Mouse (Mus musculus) lung, embryonic 15.5 days (tissue): ENCODE results near the gene Dus1l. TPM values are rescaled to one million over a fixed set of nuclear protein-coding genes. Genes with fewer than 3 reads are reported as not detected.
"Not testable (repeated sequence)": the region's sequence is repeated elsewhere in the genome, so short reads cannot be mapped to it uniquely, and the experiment has no call there.

Experiments used
- ATAC-seq: fragments of 200-750 bp; cut with Nextera tagmentation; 2 replicates; pipeline ENCODE4 v1.8.0; 2017; ENCODE audit warnings: moderate number of reproducible peaks, borderline replicate concordance; ENCODE audit not compliant: low FRiP score, low TSS enrichment; ENCODE audit errors: extremely low read depth
- H3K27ac ChIP-seq: fragments of 300-500 bp; sonication (generic); 2 replicates; pipeline ENCODE4 v1.5.1; 2015; ENCODE audit warnings: moderate library complexity, mild to moderate bottlenecking, inconsistent platforms
- H3K27me3 ChIP-seq: fragments of 300-500 bp; sonication (generic); 2 replicates; pipeline ENCODE4 v1.6.1; 2015; ENCODE audit warnings: inconsistent platforms
- H3K36me3 ChIP-seq: fragments of 300-500 bp; sonication (generic); 2 replicates; pipeline ENCODE4 v1.6.1; 2015; ENCODE audit warnings: inconsistent platforms
- H3K4me1 ChIP-seq: fragments of 300-500 bp; sonication (generic); 2 replicates; pipeline ENCODE4 v1.6.1; 2015; ENCODE audit warnings: inconsistent platforms
- H3K4me2 ChIP-seq: fragments of 300-500 bp; sonication (generic); 2 replicates; pipeline ENCODE4 v1.6.1; 2015; ENCODE audit warnings: inconsistent platforms, mild to moderate bottlenecking, moderate library complexity
- H3K4me3 ChIP-seq: fragments of 300-500 bp; sonication (generic); 2 replicates; pipeline ENCODE4 v1.5.1; 2015; ENCODE audit warnings: mild to moderate bottlenecking, inconsistent platforms
- H3K9ac ChIP-seq: fragments of 300-500 bp; sonication (generic); 2 replicates; pipeline ENCODE4 v1.6.1; 2015; ENCODE audit warnings: inconsistent platforms
- H3K9me3 ChIP-seq: fragments of 300-500 bp; sonication (generic); 2 replicates; pipeline ENCODE4 v1.6.1; 2016; ENCODE audit warnings: inconsistent platforms
- WGBS: fragments of 180-500 bp; shearing (Covaris S2); methylation state at CpG from one replicate; pipeline ENCODE4 v1.1.7; 2015; 5-methylcytosine and 5-hydroxymethylcytosine counted together
- polyA plus RNA-seq: library from polyadenylated mRNA; unstranded; fragments of >200 nt; fragmentation: Nextera tagmentation; extraction: Ambion mirVana; gene quantifications from 2 replicates; pipeline ENCODE4 v1.2.1, GENCODE M21; 2015

Dus1l gene
- polyA plus RNA-seq, 1 experiment from 2014 or later = 90.4 TPM

GRCm38 (mm10) chr11:120788460-120788859, 7.7 kb downstream of the Dus1l start:
- H3K4me1 ChIP-seq, H3K9ac ChIP-seq, H3K27me3 ChIP-seq, H3K4me2 ChIP-seq, H3K9me3 ChIP-seq, H3K4me3 ChIP-seq, ATAC-seq, H3K27ac ChIP-seq: not testable (repeated sequence)
- peaks cover 71% of the 10 kb centered on the region for H3K36me3 ChIP-seq
- WGBS = 86% methylated on average over 9 of the region's 10 CpGs

DNA sequence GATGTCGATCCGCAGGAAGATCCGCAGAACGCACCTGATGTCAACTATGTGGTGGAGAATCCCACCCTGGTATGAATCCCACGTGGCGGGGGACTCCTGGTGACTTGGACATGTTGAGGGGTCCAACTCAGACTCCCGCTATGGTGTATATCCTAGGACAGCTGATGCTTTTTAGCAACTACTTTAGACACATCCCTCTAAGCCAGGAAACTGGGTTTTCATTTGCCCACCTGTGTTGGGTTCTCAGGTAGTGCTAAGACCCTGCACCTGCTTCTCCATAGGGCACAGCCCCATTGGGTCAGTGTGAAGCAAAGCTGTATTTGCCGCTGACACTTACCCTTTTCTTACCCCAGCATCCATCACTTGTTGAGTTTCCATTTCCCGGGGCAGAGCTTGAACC, 11.1 kb downstream of the Dus1l start:
- H3K4me2 ChIP-seq = peak overlapping the region; percentile 91
- H3K4me1 ChIP-seq = peaks cover 18% of the 10 kb centered on the region
- H3K4me3 ChIP-seq = peak overlapping the region; percentile 98
- no peaks in the 10 kb centered on the region for H3K9me3 ChIP-seq
- H3K27me3 ChIP-seq = no peaks in the 10 kb centered on the region
- ATAC-seq = no peak
- peaks cover 47% of the 10 kb centered on the region for H3K36me3 ChIP-seq
- WGBS = 28% methylated on average over 9 of the region's 9 CpGs
- H3K27ac ChIP-seq = no peak overlapping the region
- H3K9ac ChIP-seq = peak overlapping the region; percentile 94

DNA sequence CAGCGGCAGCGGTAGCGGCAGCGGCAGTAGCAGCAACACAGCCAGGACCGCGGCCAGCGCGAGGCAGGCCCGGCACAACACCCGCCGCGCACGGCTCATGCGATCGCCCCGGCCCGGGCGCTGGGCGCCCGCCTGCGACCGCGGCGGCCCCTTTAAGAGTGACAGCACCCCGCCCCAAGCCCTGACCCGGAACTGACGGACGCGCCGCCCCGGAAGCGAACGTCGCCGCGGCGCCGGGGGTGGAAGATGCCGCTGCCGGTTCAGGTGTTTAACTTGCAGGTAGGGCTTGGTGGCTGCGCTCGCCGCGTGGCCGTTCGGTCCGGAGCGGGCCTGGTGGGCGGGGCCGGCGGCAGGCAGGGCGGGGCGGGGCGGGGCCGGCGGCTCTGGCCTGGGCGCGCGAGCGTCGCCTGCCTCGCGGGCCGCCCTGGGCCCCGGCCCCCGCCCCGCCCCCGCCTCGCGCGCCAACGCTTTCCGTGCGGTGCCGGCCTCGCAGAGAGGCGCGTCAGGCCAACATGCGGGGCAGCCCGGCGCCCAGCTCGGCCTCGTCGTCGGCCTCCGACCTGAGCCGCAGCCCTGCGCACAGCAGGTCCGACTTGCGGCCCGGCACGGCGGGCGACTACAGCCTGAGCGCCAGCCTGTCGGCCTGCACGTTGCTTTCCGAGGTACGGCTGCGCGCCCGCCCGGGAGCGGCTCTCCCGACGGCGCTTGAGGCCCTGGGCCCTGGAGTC, 12.0 kb downstream of the Dus1l start, which contains the start of the genes Rfng and Gps1:
Gene Rfng, minus strand, starts transcription at position 144 of the 728 bp plus-strand sequence.
Gene Gps1, plus strand, starts transcription at position 209 of the 728 bp plus-strand sequence.
- H3K9ac ChIP-seq = peak within 1 kb of the TSS; percentile 94
- H3K9me3 ChIP-seq = no peaks in the 10 kb centered on the region
- H3K4me1 ChIP-seq = peaks cover 18% of the 10 kb centered on the region
- under 1% methylated on average over 70 of the region's 107 CpGs for WGBS
- H3K4me3 ChIP-seq = peak within 1 kb of the TSS; percentile 98
- no peaks in the 10 kb centered on the region for H3K27me3 ChIP-seq
- peaks cover 38% of the 10 kb centered on the region for H3K36me3 ChIP-seq
- ATAC-seq = peak; percentile 76
- peak within 1 kb of the TSS; percentile 91 for H3K4me2 ChIP-seq
- H3K27ac ChIP-seq = peak within 1 kb of the TSS; percentile 85

DNA sequence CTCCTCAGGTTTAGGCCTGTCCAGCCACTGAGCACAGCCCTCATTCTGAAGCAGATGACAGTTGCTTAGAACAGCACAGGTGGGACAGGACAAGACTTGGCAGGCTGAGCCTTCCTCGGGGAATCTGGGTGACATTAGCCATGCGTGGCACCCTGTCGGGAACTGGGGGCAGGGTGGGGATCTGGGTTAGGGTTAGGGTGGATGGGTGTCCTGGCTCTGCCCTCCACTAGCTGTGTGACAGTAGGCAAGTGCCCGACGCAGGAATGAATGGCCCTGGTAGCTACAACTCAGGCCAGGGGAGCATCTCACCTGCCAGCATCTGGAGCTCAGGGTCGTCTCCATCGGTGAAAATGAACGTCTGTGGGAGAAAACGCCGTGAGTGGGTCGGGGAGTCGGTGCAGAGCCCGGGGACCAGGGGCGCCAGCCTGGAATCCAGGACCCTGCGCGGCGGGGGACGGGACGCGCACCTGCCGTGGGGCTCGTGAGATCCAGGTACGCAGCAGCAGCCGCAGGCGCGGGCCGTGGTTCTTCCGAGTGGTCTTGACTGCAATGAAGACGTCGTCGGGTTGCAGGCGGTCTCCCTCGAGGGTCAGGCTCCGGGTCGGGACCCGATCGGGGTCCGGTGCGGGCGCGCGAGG, 12.7 kb downstream of the Dus1l start:
- ATAC-seq = 0 out of 2 replicates have a peak, but pooled peaks have one; percentile 1
- H3K9ac ChIP-seq = peak overlapping the region; percentile 94
- peak overlapping the region; percentile 91 for H3K4me2 ChIP-seq
- peaks cover 34% of the 10 kb centered on the region for H3K36me3 ChIP-seq
- H3K9me3 ChIP-seq = no peaks in the 10 kb centered on the region
- peaks cover 18% of the 10 kb centered on the region for H3K4me1 ChIP-seq
- H3K27ac ChIP-seq = peak overlapping the region; percentile 76
- no peaks in the 10 kb centered on the region for H3K27me3 ChIP-seq
- 1% methylated on average over 42 of the region's 42 CpGs for WGBS
- H3K4me3 ChIP-seq = peak overlapping the region; percentile 98

- H3K27ac ChIP-seq, ATAC-seq, H3K4me2 ChIP-seq, H3K9ac ChIP-seq, H3K27me3 ChIP-seq, H3K9me3 ChIP-seq, H3K4me3 ChIP-seq: not testable (repeated sequence)
- WGBS = 93% methylated on average over 6 of the region's 6 CpGs
- Histone ChIP-seq H3K36me3 (peaks cover 13% of the 10 kb centered on the region), H3K4me1 (peaks cover 18% of the 10 kb centered on the region)
These were observed 14.8 kb downstream of the Dus1l start for GRCm38 (mm10) chr11:120781361-120781760.

DNA sequence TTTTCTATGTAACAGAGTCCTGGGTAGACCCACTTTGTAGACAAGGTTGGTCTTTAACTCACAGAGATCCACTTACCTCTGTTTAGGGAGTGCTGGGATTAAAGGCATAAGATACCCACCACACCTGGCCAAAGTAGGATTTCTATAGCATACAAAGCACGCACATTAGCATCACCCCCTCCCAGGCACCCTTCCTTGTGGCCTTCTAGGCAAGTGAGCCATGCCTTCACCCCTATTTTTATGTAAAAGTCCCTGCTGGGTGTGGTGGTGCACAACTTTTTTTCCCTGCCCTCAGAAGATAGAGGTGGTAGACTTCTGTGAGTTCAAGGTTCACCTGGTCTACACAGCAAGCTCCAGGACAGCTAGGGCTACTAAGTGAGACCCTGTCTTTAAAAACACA, 16.3 kb downstream of the Dus1l start:
- H3K27ac ChIP-seq = no peak overlapping the region
- no peak overlapping the region for H3K9ac ChIP-seq
- H3K4me3 ChIP-seq = no peak overlapping the region
- peaks cover 11% of the 10 kb centered on the region for H3K4me1 ChIP-seq
- H3K36me3 ChIP-seq = peaks cover 8% of the 10 kb centered on the region; the same call in 1 of the 2 replicates
- H3K9me3 ChIP-seq = no peaks in the 10 kb centered on the region
- WGBS = 89% methylated on average over 1 of the region's 1 CpGs
- no peak overlapping the region for H3K4me2 ChIP-seq
- H3K27me3 ChIP-seq = no peaks in the 10 kb centered on the region
- no peak for ATAC-seq

- no peaks in the 10 kb centered on the region for H3K9me3 ChIP-seq
- no peak overlapping the region for H3K9ac ChIP-seq
- peaks cover 7% of the 10 kb centered on the region; the same call in 1 of the 2 replicates for H3K36me3 ChIP-seq
- no peaks in the 10 kb centered on the region for H3K27me3 ChIP-seq
- H3K27ac ChIP-seq = no peak overlapping the region
- no peak for ATAC-seq
- no peak overlapping the region for H3K4me2 ChIP-seq
- H3K4me1 ChIP-seq = no peaks in the 10 kb centered on the region
- WGBS = 33% methylated on average over 6 of the region's 6 CpGs
- no peak overlapping the region for H3K4me3 ChIP-seq
These were observed 19.1 kb downstream of the Dus1l start for GRCm38 (mm10) chr11:120777123-120777522.

- peak; percentile 86 for ATAC-seq
- no peaks in the 10 kb centered on the region for H3K4me1 ChIP-seq
- WGBS = 22% methylated on average over 15 of the region's 15 CpGs
- no peaks in the 10 kb centered on the region for H3K27me3 ChIP-seq
- no peak overlapping the region for H3K4me3 ChIP-seq
- no peak overlapping the region for H3K27ac ChIP-seq
- no peak overlapping the region for H3K9ac ChIP-seq
- no peak overlapping the region for H3K4me2 ChIP-seq
- no peaks in the 10 kb centered on the region for H3K9me3 ChIP-seq
- no peaks in the 10 kb centered on the region for H3K36me3 ChIP-seq
These were observed 20.3 kb downstream of the Dus1l start for GRCm38 (mm10) chr11:120775774-120776469.

GRCm38 (mm10) chr11:120773463-120774190, 22.6 kb downstream of the Dus1l start:
- H3K27me3 ChIP-seq = no peaks in the 10 kb centered on the region
- H3K4me3 ChIP-seq = no peak overlapping the region
- WGBS = 84% methylated on average over 7 of the region's 7 CpGs
- no peak overlapping the region for H3K9ac ChIP-seq
- no peak overlapping the region for H3K27ac ChIP-seq
- no peaks in the 10 kb centered on the region for H3K4me1 ChIP-seq
- no peak overlapping the region for H3K4me2 ChIP-seq
- no peaks in the 10 kb centered on the region for H3K36me3 ChIP-seq
- ATAC-seq = no peak
- H3K9me3 ChIP-seq = no peaks in the 10 kb centered on the region

GRCm38 (mm10) chr11:120772749-120773148, 23.5 kb downstream of the Dus1l start:
- Histone ChIP-seq H3K27ac (no peak overlapping the region), H3K36me3 (no peaks in the 10 kb centered on the region), H3K27me3 (no peaks in the 10 kb centered on the region), H3K9me3 (no peaks in the 10 kb centered on the region), H3K9ac (no peak overlapping the region), H3K4me2 (no peak overlapping the region), H3K4me3 (no peak overlapping the region), H3K4me1 (no peaks in the 10 kb centered on the region)
- 75% methylated on average over 3 of the region's 3 CpGs for WGBS
- no peak for ATAC-seq

GRCm38 (mm10) chr11:120768206-120768605, 28.0 kb downstream of the Dus1l start:
- Histone ChIP-seq H3K4me3 (no peak overlapping the region), H3K4me2 (no peak overlapping the region), H3K27ac (no peak overlapping the region), H3K27me3 (no peaks in the 10 kb centered on the region), H3K9ac (no peak overlapping the region), H3K36me3 (no peaks in the 10 kb centered on the region), H3K4me1 (no peaks in the 10 kb centered on the region), H3K9me3 (no peaks in the 10 kb centered on the region)
- WGBS = 58% methylated on average over 1 of the region's 1 CpGs
- no peak for ATAC-seq
